Mouse (Mus musculus) adrenal gland, postnatal 14 days (tissue): Measurements from ENCODE around the gene Kntc1. TPM values are rescaled to one million over a fixed set of nuclear protein-coding genes. Genes with fewer than 3 reads are reported as not detected.

ENCODE experiments used
- DNase-seq: peaks from one replicate; pipeline ENCODE4 v3.0.0; 2021; ENCODE audit warnings: mixed read lengths
- total RNA-seq: library from RNA; stranded (reverse); gene quantifications from 2 replicates; pipeline ENCODE4 v1.2.3, GENCODE M21; 2021

The Kntc1 gene
- total RNA-seq, 1 experiment from 2014 or later = 8.5 TPM

DNA sequence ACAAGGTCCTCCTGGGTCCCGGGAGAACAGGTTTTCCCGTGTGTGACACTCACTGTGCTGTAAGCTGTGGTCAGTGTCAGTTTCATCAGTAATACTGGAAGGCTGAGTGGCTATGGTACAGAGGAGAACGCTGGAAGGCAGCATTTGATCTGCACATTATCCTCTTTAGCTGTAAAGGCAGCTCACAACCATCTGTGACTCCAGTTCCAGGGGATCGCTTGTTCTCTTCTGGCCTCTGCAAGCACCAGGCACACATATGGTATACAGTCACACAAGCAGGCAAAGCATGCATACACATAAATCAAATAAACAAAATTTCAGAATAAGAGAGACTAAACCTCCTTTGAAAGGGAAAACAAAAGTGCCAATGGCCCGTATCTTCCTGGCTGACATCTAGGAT is 59.0 kb downstream of the Kntc1 start:
- no peak for DNase-seq

DNA sequence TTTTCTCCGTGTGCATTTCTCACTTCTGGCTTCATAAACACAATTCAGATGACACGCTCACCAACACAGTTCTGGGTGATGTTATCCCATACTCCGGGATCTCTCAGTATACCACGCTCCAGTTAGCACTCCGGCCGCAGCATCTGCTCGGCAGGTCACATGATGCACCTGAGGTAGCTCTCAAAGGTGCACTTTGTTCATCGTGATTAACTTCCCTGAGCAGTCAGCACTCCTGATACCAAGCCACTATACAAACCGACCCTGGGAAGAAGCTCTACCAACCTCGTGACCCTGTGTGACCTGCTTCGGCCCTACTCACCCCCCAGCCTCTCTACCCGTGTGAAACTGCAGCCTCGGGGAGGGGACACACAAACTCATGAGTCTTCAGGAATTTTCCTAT is 59.6 kb downstream of the Kntc1 start:
- DNase-seq = no peak

- no peak for DNase-seq
Observed at GRCm38 (mm10) chr5:123816891-123817290, 67.4 kb downstream of the Kntc1 start.

GRCm38 (mm10) chr5:123818941-123819577 is 69.5 kb downstream of the Kntc1 start:
- no peak for DNase-seq

- DNase-seq = no peak
Observed at GRCm38 (mm10) chr5:123820501-123821263, 71.2 kb downstream of the Kntc1 start.

- DNase-seq = no peak
Observed at GRCm38 (mm10) chr5:123821264-123821571, 71.7 kb downstream of the Kntc1 start.

DNA sequence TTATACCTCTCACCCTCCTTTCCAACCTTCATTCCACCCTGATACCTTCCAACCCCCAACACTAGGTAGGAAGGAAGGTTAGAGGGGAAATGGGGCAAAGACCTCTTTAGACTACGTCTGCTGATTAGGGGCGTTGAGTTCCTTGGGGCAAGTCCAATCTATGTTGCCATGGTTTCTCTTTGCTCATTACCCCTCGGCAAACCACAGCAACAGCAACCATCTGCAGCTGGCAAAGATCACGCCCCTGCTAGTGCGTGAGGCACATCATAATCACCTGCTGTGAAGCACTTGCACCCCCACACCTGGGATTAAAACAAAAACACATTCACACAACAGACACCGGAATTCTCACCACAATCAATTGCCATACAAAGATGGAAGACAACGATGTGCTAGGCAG is 73.2 kb downstream of the Kntc1 start:
- DNase-seq = no peak

DNA sequence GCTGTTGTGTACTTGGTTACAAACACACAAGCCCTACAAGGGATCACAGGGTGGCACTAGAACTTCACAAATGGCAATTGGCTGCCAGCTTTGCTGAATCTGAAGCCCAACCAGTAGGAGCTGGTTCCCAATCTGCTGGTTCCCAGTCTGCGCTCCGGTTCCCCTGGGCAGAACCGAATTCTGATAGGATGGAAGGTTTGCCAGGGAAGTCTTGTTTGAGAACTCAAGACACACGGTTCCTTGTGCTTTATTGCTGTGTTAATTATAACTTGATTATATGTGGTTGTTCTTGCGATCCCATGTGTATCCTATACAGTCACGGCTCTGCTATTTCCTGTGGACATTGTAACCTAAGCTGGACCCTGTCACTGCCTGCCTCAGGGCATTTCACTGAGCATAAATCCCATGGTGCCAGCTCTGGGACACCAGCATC is 78.2 kb downstream of the Kntc1 start:
- DNase-seq = peak; percentile 58

GRCm38 (mm10) chr5:123832309-123832708 is 82.8 kb downstream of the Kntc1 start:
- no peak for DNase-seq

DNA sequence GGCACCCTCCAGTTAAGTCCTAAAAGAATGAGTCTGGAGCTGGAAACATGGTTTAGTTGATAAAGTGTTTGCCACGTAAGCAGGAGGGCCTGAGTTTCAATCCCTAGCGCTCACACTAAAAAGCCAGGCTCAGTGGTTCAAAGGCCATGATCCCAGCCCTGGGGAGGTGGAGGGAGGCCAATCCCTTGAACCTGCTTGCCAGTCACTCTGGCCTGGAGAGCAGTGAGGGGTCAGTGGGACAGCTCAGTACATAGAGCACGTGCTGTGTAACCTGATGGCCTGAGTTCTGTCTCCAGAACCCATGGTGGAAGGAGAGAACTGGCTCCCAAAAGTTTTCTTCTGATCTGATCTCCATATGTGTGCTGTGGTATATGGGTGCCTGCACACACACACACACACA is 85.3 kb downstream of the Kntc1 start:
- DNase-seq = peak; percentile 45

GRCm38 (mm10) chr5:123837371-123837770 is 87.9 kb downstream of the Kntc1 start:
- DNase-seq = no peak

- DNase-seq = no peak
Observed at GRCm38 (mm10) chr5:123842221-123842934, 92.9 kb downstream of the Kntc1 start.

DNA sequence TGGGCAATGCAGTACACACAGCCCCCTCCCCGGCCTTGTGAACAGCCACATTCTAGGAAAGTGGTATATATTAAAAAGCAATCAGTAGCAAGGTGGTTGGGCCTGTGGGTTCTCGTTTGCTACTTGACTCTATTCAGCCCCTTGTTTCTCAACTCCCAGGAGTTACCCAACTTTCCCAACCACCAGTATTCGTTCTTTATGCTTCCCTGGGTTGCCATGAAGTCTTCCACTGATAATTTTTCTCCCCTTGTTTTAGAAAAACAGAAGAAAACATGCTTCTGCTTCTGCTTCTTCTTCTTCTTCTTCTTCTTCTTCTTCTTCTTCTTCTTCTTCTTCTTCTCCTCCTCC is 93.4 kb downstream of the Kntc1 start:
- DNase-seq = no peak

GRCm38 (mm10) chr5:123843816-123844215 is 94.3 kb downstream of the Kntc1 start:
- DNase-seq = peak; percentile 24

DNA sequence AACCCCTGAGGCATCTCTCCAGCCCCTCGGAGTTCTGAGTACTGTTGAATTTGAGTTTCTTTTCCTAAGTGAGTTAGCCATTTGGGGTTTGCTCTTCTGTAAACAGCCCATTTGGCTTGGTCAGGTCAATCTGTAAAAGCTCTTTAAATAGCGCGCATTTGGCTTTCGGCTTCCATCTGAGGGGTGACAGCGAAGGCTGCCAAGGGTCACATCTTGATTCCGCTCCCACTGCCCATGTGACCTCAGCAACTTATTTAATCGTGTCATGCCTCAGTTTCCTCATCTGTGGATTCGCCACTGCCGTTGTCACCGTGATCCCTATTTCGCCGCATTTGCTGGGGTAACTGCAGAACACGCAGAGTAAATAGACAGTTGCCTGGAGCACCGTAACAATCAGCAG is 94.8 kb downstream of the Kntc1 start:
- no peak for DNase-seq

GRCm38 (mm10) chr5:123851398-123851797 is 101.9 kb downstream of the Kntc1 start:
- no peak for DNase-seq

- no peak for DNase-seq
Observed at GRCm38 (mm10) chr5:123853877-123854504, 104.5 kb downstream of the Kntc1 start.

GRCm38 (mm10) chr5:123854511-123854910 is 105.0 kb downstream of the Kntc1 start:
- DNase-seq = no peak

- DNase-seq = no peak
Observed at GRCm38 (mm10) chr5:123858798-123859197, 109.3 kb downstream of the Kntc1 start.

DNA sequence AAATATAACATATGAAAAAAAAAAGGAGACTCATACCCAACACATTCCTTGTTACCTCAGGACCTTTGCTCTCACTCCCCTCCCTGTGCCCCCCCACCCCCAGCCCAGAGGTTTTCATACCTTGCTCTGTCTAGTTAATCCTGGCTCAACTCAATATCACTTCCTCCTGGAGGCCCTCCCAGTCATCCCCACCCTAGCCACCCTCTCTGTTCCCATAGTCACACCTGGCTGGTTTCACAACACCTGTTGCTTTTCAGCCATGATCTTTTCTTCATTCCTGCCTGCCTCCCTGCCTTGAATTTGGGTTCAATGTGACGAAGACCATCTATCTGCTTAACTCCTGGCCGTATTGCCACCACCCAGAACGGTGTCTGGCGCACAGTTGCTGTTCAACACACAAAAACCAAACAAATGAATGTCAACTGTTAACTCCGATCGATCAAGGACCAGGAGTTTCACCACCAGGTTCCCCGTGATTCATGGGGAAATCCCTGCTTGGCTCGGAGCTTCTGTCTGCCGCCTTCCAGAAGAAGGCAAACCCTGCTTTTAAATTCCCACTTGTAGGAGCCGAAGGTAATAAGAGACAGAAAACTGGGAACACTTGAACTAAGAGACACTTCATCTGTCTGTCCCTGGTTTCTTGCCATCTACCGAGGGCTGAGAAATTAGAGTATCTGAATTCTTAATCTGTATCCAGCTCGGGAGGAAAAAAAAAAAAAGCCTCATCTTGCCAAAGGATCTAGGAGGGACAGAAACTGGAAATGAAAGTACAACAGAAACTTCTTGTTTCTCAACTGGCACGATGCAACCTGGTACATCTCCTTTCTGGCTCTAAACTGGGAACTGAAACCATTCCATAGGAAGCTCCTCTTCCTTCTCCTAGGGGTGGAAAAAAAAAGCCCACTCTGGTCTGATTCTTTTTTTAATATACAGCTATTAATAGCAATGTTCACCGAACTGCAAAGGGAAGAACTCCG is 113.1 kb downstream of the Kntc1 start:
- DNase-seq = peak; percentile 19

DNA sequence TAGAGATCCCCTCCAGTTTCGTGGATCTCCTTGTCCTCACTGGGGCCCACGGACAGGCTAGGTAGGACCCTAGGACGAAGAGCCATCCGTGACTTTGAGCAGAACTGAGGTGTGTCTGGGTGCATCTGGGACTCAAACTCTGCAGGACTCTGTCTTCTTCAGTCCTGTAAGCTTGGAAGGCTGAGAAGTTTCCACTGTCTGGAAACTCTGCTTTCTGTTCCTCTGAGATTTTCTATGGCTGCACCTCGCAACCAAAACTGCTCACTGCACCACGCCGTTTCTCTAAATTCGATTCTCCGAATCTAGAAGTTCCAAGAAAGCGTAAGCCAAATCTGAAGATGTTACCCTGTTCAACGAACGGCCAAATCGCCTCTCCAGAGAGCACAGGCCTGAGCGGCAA is 114.4 kb downstream of the Kntc1 start:
- DNase-seq = no peak

GRCm38 (mm10) chr5:123865365-123865764 is 115.8 kb downstream of the Kntc1 start, which contains the start of gene Hcar2:
Gene Hcar2, minus strand, starts transcription at chr5:123865499.
- no peak for DNase-seq
